Mouse (Mus musculus) thymus, adult 2 months (tissue): Measurements from ENCODE around the gene Il23a. TPM values are rescaled to one million over a fixed set of nuclear protein-coding genes. Genes with fewer than 3 reads are reported as not detected.
A peak's percentile ranks its signal among the peaks of the same experiment; 100 is the strongest.
"Not testable (repeated sequence)": the region's sequence is repeated elsewhere in the genome, so short reads cannot be mapped to it uniquely, and the experiment has no call there.

Experiments used
- DNase-seq: peaks from one replicate; pipeline ENCODE4 v3.0.0; 2021
- H3K27ac ChIP-seq: fragments of 200-500 bp; 2 replicates; pipeline ENCODE4 v1.5.1; 2012; ENCODE audit warnings: low read length, control low read depth; ENCODE audit not compliant: control insufficient read depth, insufficient read depth
- H3K27me3 ChIP-seq: fragments of 200-500 bp; 2 replicates; pipeline ENCODE4 v1.6.1; 2012; ENCODE audit warnings: mild to moderate bottlenecking, low read length, moderate library complexity, mixed read lengths; ENCODE audit not compliant: control insufficient read depth, insufficient read depth
- H3K36me3 ChIP-seq: fragments of 200-500 bp; 2 replicates; pipeline ENCODE4 v1.6.1; 2012; ENCODE audit warnings: mild to moderate bottlenecking, low read length, moderate library complexity; ENCODE audit not compliant: control insufficient read depth, insufficient read depth
- H3K4me1 ChIP-seq: fragments of 200-500 bp; replicated peaks from 2 replicates; pipeline ENCODE4 v1.6.1; 2012; ENCODE audit warnings: low read length; ENCODE audit not compliant: control insufficient read depth, insufficient read depth
- H3K4me3 ChIP-seq: fragments of 200-500 bp; 2 replicates; pipeline ENCODE4 v1.5.1; 2012; ENCODE audit warnings: mild to moderate bottlenecking, low read length, control low read depth, moderate library complexity; ENCODE audit not compliant: control insufficient read depth, insufficient read depth
- CTCF ChIP-seq: fragments of 200-500 bp; IDR thresholded peaks from 2 replicates; pipeline ENCODE4 v1.5.1; 2012; ENCODE audit warnings: mild to moderate bottlenecking, control low read depth, low read length, moderate library complexity, borderline replicate concordance; ENCODE audit not compliant: control insufficient read depth, poor library complexity, insufficient read depth; ENCODE audit errors: extremely low read depth
- POLR2A ChIP-seq: fragments of 200-500 bp; IDR thresholded peaks from 2 replicates; pipeline ENCODE4 v1.6.1; 2012; ENCODE audit warnings: mild to moderate bottlenecking, low read length, control low read depth, moderate library complexity; ENCODE audit not compliant: control insufficient read depth, poor library complexity, insufficient read depth; ENCODE audit errors: extremely low read depth
- WGBS: fragments of 180-500 bp; shearing (Covaris S2); methylation state at CpG from one replicate; pipeline ENCODE4 v1.1.7; 2018; 5-methylcytosine and 5-hydroxymethylcytosine counted together
- polyA plus RNA-seq: library from polyadenylated mRNA; depleted of rRNA; stranded (reverse); fragments of >200 nt; gene quantifications from 2 replicates; pipeline ENCODE4 v1.2.3, GENCODE M21; 2012

Il23a gene
- polyA plus RNA-seq, 1 experiment, result 2.5 TPM

GRCm38 (mm10) chr10:128278158-128278557 is 20.4 kb downstream of the Il23a start:
- no peaks in the 10 kb centered on the region for H3K4me1 ChIP-seq
- no peaks in the 10 kb centered on the region for H3K27me3 ChIP-seq
- TF ChIP-seq CTCF (no peak), POLR2A (no peak)
- DNase-seq, result no peak
- WGBS, result 85% methylated on average over 6 of the region's 6 CpGs
- H3K4me3 ChIP-seq, result no peak overlapping the region
- no peak overlapping the region for H3K27ac ChIP-seq
- peaks cover 49% of the 10 kb centered on the region for H3K36me3 ChIP-seq

DNA sequence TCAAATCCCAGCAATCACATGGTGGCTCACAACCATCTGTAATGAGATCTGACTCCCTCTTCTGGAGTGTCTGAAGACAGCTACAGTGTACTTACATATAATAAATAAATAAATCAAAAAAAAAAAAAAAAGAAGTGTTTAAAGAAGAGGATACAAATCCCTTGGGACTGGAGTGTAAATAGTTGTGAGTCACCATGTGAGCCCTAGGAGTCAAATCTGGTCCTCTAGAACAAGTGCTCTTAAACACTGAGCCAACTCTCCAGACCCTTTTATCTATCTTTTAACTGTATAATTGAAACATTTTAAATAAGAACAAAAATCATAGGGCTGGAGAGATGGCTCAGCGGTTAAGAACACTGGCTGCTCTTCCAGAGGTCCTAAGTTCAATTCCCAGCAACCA is 23.2 kb downstream of the Il23a start:
- H3K27me3 ChIP-seq, H3K27ac ChIP-seq, DNase-seq, H3K4me1 ChIP-seq, H3K4me3 ChIP-seq: not testable (repeated sequence)
- WGBS, result 97% methylated on average over 1 of the region's 1 CpGs
- peaks cover 26% of the 10 kb centered on the region for H3K36me3 ChIP-seq

DNA sequence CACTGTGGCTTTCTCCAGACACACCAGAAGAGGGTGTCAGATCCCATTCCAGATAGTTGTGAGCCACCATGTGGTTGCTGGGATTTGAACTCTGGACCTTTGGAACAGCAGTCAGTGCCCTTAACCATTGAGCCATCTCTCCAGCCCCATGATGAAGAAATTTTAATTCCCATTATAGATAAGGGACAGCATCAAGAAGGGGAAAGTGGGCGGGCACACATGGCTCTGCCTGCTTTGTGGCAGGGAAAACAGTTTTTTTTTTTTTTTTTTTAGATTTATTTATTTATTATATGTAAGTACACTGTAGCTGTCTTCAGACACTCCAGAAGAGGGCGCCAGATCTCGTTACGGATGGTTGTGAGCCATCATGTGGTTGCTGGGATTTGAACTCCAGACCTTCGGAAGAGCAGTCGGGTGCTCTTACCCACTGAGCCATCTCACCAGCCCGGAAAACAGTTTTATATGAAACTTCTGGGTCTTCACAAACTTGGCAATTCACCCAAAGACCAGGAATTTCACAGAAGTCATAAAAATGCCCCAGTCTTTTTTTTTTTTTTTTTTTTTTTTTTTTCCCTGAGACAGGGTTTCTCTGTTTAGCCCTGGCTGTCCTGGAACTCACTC is 25.6 kb downstream of the Il23a start:
- not testable (repeated sequence) for H3K4me3 ChIP-seq, H3K27me3 ChIP-seq, H3K4me1 ChIP-seq, DNase-seq, H3K27ac ChIP-seq
- WGBS, result 88% methylated on average over 7 of the region's 7 CpGs
- peaks cover 16% of the 10 kb centered on the region for H3K36me3 ChIP-seq

GRCm38 (mm10) chr10:128271883-128272282 is 26.7 kb downstream of the Il23a start:
- Histone ChIP-seq H3K4me3 (no peak overlapping the region), H3K4me1 (peaks cover 4% of the 10 kb centered on the region; the same call in 1 of the 2 replicates), H3K36me3 (peaks cover 6% of the 10 kb centered on the region), H3K27me3 (no peaks in the 10 kb centered on the region), H3K27ac (no peak overlapping the region)
- WGBS, result 75% methylated on average over 2 of the region's 2 CpGs
- TF ChIP-seq POLR2A, result no peak
- TF ChIP-seq CTCF, result no peak
- DNase-seq, result no peak

DNA sequence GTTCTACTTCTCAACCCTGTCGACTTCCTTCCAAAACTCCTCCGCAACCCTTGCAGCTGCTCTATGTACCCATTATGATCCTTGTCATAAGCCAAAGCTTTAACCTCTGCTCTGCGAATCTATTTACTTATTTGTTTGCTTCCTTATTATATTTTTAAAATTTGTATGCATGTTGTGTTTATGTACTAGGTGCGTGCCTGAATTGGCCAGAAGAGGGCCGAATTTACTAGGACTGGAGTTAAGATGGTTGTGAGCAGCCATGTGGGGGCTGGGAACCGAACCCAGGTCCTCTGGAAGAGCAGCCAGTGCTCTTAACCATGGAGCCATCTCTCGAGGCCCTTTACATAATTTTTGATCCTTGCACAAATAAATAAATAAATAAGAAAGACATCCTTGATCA is 27.7 kb downstream of the Il23a start:
- Histone ChIP-seq H3K27me3 (no peaks in the 10 kb centered on the region), H3K36me3 (no peaks in the 10 kb centered on the region), H3K27ac (peak overlapping the region; percentile 32), H3K4me1 (peaks cover 4% of the 10 kb centered on the region; the same call in 1 of the 2 replicates), H3K4me3 (peak overlapping the region; percentile 94)
- WGBS, result 42% methylated on average over 7 of the region's 7 CpGs
- no peak for TF ChIP-seq POLR2A
- TF ChIP-seq CTCF, result no peak
- no peak for DNase-seq

- no peaks in the 10 kb centered on the region for H3K27me3 ChIP-seq
- peak within 1 kb of the TSS; percentile 32 for H3K27ac ChIP-seq
- DNase-seq, result peak; percentile 95
- peak within 1 kb of the TSS; percentile 94 for H3K4me3 ChIP-seq
- WGBS, result under 1% methylated on average over 43 of the region's 43 CpGs
- TF ChIP-seq CTCF, result no peak
- TF ChIP-seq POLR2A, result peak; percentile 76; the same call in 1 of the 2 replicates
- H3K36me3 ChIP-seq, result no peaks in the 10 kb centered on the region
- H3K4me1 ChIP-seq, result peaks cover 4% of the 10 kb centered on the region; the same call in 1 of the 2 replicates
Measured at GRCm38 (mm10) chr10:128270287-128270841, 28.2 kb downstream of the Il23a start, which contains the start of gene Stat2. Gene Stat2 (plus strand): TSS chr10:128270559.
